Mouse (Mus musculus) heart, adult 2 months (tissue): ENCODE measurements at regions not wholly inside any gene's neighbourhood (a gene's known extent, or its start where the extent isn't known, plus 50 kb on each side); places are given as distances from the start of the nearest gene placed in this dataset.

Source experiments
- CTCF ChIP-seq: fragments of 200-600 bp; IDR thresholded peaks from 2 replicates; pipeline ENCODE4 v1.8.1; 2022; ENCODE audit warnings: antibody characterized with exemption, mild to moderate bottlenecking, moderate library complexity
- EP300 ChIP-seq: fragments of 200-500 bp; IDR thresholded peaks from 2 replicates; pipeline ENCODE4 v1.6.1; 2011; ENCODE audit warnings: low read depth, low read length, control low read depth; ENCODE audit not compliant: insufficient read depth
- POLR2A ChIP-seq: fragments of 200-500 bp; IDR thresholded peaks from 2 replicates; pipeline ENCODE4 v1.6.1; 2011; ENCODE audit warnings: mild to moderate bottlenecking, low read depth, low read length, control low read depth; ENCODE audit not compliant: insufficient read depth

DNA sequence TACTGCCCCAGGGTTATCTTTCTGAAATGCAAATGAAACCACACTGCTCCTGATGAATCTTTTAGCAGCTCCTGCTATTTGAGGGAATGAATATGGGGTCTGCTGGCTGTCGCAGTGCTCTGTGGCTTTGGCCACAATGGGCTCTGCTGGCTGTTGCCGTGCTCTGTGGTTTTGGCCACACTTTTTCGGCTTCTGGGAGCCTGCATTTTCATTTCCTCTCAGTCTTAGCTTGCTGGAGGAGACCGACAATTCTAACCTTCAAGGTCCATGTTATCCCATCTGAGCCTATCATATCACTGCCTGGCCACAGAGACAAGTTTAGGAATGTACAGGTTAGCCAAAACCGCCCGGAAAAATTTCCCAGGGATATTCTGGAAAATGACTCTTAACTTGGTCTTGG, 57.2 kb upstream of the Ubash3b start:
- TF ChIP-seq CTCF (no peak), POLR2A (no peak), EP300 (no peak)
